Mouse (Mus musculus) adrenal gland, adult (tissue): ENCODE data around the gene Itk.

Experiments used
- DNase-seq, 2 experiments: peaks; one replicate each; pipeline ENCODE4 v3.0.0; 2022 to 2023; ENCODE audit warnings: low spot score in 1 of 2; ENCODE audit not compliant: inconsistent age in 2 of 2

Gene Itk

DNA sequence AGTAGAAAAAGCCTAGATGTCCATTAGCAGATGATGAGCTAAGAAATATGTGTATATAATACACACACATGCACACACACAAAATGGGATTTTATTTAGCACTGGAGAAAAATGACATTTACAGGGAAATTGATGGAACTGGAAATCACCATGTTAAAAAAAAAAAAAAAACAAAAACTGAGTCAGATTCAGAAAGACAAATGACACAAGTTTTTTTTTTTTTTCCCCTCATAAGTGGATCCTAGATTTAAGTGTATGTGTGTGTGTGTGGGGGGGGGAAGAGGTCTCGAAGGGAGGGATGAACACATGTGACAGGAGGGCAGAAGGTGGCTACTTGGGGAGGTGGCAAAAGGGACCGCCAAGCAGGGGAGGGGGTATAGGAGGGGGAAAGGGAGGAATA, 5.8 kb upstream of the Itk start:
- no peak for DNase-seq

DNA sequence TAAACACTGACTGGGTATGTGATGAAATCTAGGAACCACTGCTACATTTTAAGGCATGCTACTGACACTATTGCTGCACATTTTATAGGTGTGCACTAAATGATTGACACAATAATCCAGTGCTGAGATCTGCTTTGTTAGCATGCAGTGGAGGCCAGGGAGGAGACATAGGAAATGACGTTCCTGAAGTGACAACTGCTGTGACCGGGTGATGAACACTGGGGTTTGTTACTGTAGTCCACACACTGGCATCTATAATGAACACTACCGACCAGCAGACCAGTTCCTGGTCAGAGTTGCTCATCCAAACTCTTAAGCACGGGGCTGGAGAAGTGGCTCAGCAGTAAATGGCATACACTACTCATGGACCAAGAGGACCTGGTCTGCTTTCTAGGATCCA, 4.1 kb upstream of the Itk start:
- no peak for DNase-seq

DNA sequence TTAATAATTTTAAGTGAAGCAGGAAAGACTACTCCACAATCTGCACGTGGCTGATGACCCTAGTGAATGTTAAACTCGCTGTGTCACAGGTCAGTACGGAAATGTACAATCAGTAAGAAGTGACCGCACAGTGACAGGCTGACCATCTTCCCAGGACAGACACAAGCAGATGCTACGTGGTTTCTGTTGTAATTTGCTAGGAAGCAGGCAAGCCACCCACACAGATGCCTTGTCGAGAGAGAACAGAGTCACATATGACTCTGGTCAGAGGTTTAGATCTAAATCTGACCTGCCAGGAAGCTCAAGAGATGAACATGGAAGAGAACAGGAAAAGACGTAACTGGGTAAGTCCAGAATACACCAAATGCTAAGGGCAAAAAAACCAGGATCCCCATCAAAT, 3.6 kb upstream of the Itk start:
- DNase-seq: no peak

DNA sequence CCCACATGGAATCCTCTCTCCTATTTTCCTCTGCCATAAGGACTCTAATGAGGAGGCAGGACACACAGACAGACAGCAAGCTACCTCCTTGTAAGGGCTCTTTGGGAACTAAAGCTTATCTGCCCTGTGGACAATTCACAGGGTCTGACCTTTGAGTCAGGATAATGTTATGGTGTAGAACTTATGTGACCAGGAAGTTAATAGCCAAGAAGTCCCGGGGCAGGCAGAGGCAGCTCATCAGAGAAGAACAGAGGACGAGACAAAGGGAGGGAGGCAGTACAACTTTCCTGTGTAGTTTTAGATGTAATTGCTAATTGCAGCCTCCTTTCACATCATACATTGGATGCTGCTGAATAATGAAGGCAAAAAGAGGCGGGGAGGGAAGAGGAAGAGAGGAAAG, 1.3 kb upstream of the Itk start:
- no peak for DNase-seq

DNA sequence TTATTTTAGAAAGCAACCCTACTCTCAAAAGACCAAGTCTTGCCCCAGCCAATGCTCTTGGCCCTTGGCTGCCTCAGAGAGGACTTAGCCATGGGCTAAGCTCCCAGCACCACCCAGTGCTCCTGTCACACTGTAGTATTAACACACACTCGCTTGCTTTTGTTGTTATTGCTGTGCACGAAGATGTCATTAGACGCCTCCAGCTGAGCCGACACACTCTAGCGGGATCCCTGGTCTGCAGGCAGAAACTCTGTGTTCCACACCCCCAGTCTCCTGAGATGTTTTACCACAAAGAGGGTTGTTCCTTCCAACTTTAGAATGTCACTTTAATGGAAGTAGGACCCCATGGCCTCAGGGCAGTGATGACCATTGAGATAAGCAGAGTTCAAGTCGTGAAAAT, 877 bp downstream of the Itk start:
- DNase-seq: no peak

DNA sequence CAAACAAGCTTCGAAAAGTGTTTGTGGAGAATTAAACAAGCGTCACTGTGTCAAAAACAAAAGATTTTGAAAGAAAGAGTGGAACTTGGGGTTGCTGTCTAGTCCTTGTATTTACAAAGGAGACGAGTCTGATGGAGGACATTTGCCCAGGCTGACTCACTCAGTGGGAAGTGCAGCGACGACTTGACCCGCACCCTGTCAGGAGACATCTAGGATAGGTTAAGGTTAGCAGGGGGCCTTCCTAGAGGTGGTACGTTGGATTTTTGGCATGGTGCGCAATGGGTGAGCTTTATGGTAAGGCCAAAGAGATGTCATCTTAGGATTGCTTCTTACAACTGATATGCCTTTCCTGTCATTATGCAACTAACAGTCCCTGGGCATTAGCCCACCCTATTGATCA, 2.3 kb downstream of the Itk start:
- DNase-seq: no peak

DNA sequence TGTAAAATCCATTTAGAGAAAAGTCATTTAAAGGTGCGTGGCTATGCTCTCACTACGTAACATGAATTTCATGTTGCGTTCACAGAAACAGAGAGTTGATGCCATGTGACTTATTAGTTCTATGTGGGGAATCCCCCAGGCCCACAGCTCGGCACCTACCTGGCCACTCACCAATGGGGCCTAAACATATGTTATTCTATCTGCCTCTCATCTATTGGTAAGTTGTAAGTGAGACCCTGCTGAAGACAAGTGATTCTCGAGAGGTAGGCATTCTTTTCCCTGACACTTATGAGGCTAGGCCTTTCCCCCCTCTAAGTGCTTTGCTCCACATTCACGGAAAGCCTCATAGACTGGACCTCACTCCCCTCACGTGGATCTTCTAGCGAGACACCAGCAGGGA, 2.8 kb downstream of the Itk start:
- DNase-seq: no peak

DNA sequence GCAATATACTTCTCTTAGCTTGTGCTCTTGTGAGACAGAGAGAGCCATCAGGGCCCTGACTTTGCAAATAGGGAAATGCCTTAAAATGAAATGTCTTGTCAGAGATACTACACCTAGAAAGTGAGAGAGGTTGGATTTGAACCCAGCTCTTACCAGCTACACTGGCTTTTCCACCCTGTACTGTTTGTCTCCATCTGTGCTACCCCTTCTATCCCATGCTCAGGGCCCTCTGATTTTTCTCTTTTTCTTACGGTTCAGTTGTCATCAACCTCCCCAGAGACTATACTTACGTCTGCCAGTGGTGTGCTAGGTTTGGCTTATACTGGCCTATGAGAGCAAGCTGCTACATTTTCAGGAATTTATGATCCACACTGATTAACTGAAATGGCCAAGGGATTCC, 4.4 kb downstream of the Itk start:
- no peak for DNase-seq

DNA sequence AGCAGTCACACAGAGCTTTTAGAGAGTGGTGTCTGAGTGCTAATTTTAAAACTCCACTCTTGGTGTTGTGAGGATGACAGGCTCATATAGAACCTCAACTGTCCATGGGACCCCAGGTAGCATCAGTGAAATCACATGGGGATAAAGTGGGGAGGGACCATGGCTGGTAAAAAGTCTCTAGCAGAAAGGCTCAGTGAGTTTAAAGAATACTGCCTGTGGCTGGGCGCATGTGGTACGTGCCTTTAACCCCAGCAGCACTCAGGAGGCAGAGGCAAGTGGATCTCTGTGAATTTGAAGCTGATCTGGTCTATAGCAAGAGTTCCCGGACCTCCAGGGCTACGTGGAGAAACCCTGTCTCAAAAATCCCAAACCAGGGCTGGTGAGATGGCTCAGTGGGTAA, 6.8 kb downstream of the Itk start:
- no peak for DNase-seq

DNA sequence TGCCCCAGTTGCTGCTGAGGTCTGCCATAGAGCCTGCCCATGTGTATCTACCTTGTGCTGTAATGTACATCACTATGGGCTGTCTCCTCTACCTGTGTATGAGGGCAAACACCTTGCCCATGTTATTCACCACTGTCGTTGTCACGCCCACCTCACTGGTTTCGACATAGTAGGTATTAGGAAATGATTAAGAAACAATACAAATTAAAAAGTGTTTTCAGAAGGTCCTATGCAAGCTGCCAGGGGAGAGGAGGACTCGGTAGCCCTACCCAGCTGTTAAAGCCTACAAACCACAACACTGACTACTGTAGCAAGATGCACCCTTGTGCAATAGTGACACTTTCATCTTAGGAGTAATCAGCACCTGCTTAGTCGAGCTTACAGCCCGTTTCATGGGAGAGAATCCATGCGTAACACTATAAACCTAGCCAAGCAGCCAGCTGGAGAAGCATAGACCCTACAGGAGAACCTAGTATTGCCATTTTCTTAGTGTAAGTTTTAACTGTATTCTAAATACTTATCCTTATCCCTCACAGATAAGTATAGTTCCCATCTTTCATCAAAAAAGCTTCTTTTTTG, 9.1 kb downstream of the Itk start:
- no peak for DNase-seq

DNA sequence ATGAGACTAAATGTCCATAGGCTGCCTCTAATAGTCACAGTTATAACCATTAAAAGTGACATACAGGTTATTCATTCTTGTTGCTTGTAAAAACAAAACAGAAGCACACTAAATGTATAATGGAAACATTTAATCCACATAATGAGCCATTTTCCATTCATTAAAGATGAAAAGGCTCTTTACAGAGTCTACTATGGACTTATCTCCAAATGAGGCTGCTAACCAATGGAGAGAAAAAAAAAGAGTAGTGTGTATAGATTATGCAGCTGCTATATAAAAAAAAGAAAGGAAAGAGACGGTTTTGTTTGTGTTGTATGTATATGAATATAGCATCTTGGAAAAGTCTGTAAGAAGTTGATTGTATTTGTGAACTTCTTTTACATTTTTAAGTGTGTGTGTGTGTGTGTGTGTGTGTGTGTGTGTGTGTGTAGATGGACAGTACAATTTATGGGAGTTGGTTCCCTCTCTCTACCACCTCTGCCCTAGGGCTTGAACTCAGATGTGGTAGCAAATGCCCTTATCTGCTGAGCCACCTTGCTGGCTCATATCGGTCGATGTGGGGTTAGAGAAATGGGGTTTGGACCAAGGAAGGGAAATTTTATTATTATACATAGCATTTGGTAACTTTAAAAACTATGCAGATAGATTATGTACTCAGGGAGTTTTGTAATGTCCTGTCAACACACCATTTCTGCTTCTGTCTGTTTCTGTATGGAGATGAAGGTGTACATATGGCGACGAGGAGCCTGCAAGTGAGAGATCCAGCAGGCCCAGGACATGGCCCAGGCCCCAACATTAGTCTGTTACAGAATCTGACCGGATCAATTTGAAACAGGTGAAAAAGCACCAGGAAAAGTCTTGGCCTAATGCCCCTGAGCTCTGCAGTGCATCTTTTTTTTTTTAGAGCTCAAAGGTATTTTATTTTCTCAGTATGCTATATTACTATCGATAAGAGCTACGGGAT, 11.2 kb downstream of the Itk start:
- no peak for DNase-seq

DNA sequence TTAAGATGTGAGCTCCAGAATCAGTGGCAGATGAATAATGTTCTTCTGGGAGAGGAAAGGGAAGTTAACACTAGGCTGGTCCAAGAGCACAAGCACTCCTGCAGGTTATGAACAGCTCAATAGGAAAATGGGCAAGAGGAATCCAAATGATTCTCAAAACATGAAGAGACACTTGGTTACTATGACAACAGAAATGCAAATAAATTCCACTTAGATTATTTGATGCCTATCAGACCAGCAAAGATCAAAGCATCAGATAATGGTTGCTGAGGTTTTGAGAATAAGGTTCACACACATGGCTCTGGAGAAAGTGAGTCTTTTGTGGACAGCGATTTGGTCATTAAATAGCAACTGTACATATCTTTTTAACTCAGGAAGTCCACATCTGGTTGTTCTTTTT, 12.0 kb downstream of the Itk start:
- no peak for DNase-seq

DNA sequence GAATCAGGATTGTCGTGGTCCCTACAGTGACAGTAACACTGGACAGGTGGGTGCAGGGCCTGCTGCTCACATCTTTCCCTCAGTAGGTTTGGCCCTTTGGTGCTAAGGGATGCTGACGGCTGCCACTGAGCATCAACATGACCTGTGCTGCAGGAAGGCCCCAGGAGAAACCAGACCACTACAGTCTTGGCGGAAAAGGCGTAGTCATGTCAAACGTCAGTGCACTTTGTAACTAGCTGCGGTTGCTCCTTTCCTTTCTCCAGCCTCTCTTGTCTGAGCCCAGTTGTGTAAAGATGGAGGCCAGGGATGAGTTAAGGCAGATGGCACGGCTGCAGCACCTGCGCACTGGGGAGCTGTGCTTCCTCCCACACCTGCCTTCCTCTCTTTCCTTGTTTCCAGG, 14.3 kb downstream of the Itk start:
- no peak for DNase-seq

DNA sequence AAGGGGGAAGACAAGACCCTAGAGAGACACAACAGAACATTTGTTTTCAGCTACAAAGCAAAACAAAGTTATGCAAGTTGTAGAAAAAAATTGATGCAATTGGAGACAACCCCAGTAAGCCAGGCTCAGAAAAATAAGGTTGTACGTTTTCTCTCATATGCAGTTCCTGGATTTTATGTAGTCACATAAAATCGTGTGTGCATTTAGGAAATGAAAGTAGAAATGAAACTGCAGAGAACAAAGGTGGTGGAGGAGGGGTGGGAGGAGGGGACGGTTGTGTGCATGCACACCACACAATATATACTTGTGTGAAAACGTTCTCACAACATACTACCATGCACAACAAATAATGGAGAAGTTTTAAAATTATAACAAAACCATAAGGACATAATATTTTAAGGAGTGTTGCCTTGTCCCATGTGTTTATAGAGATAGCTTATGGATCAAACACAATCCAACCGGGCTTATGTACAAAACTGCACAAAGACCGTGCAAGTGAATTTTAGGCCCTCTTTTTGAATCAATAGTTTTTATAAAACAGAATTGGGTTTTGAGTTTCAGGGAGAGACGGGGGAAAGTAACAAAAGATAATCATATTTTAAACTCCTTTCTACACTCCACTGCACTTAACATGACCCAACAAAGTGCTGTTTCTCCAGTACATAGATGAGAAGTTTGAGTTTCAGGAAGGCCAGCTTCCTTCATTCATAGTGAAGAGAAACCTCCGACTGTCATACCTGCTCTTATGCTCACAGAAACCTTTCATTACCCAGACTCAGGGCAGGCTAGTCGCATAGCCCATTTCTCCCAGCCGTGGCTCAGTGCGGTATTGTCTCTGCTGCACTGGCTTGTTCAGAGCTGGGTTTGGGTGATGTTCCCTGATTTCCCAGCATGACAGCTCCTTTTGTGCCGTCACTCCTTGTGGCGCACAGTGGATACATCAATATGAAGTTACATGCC, 16.0 kb downstream of the Itk start:
- no peak for DNase-seq

DNA sequence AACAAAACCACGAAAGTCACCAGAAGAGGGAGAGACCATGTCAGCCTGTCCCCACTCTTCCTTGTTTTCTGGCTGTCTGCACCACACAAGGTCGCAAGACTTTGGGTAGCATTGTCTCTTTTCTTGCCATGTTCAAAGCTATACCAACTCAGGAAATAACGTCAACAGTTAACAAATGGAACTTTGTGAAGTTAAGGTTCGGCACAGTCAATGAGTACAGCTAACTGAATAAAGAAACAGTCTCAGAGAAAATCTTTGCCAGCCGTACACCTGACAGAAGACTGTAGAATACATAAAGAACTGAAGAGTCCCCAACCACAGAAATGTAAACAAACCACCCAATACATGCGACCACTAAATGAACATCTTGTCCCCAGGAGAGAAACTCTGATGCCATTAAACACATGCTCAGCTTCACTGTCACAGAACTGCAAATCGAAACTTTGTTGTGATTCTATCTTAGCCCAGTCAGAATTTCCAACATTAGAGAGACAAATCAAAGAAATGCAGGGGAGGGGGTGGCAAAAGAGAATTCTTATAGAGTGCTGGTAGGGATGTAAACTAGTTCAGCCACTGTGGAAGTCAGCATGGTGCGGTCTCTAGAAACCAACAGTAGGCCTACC, 16.9 kb downstream of the Itk start:
- DNase-seq: no peak

DNA sequence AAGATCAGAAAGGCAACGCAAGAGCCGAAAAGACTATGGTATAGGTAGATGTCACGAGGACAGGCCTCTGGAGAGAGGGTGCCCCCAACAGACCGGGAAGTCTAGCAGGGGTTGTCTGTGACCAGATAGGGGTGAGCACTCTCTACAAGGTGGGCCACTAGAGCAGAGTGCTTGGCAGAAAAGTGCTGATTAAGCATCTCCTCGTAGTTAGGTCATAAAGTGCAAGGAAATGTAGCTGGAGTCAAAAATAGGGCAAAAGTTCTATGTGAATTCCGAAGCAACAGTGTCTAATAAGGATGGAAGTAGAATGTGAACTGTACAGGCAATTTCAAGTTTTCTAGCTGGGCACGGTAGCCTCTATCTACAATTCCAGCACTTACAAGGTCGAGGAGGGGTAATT, 18.1 kb downstream of the Itk start:
- no peak for DNase-seq

DNA sequence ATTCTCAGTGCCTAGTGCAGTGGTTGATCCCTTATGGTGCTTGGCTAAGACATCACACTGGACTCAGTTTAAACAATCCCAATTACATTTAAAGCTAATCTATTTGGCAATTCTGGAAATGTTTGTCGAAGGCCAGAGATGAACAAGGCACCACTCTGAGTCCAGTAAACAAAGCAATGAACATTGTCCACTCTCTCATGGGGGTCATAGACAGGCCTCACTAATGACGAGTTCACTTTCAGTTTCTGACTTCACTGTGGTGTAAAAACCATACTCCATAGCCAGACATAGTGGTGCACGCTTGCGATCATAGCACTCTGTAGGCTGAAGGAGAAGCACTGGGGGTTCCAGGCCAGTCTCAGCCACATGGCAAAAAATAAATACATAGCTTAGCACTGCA, 18.9 kb downstream of the Itk start:
- no peak for DNase-seq

DNA sequence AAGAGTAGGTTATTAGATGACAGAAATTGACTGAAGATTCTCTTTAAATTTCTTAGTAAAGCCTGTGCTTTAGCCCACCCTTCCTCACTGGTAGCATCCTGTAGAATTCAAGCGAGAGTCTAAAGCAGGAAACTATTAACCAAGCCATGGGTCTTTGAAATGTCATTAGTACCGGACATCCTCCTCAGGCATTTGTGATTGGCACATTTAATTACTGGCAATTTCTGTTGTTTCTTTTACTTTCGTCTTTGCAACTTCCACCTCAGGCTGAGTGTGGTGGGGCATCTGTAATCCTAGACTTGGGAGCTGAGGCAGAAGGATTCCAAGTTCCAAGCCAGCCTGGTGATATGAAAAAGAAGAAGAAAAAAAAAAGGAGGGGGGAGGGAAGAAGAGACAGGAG, 23.0 kb downstream of the Itk start:
- no peak for DNase-seq

DNA sequence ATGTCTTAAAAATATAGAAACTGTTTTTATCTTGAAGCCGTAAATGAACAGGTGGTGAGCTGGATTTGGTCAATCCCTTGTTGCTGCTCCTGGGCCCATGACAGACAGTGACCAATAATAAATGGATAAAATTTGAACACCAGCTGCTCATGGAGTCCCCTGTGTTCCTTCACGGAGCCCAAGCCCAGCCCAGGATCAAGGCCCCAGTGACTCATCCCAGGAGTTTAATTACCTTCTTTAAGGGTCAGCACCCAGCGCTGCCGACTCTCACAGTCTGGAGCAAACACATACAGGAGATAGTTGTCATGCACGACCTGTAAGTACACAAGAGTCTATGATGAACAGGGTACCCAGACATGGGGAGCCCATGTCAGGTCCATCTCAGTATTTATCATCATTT, 23.6 kb downstream of the Itk start:
- DNase-seq: peak in 1 of 2 experiments; percentile 19

DNA sequence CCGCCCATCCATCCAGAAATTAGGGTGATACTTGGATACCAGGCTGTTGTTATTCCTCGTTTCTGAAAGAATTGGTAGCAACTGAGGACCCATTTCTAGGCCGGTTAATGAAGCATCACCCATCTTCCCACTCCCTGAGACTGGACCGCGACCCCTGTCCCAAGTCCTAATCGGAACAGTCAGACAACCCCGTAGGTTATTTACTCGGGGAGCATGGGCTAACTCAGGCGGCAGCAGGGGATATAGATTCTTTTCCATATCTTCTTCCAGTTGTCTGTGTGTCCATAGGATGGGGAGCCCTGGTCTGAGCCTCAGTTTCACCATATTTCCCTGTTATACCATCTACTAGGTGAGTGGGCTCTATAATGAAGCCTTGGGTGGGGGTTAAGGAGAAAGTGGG, 25.5 kb downstream of the Itk start:
- DNase-seq: no peak
